Mouse (Mus musculus) T-helper 1 cell (primary cell): ENCODE measurements around the gene Olfr1428.
"Not testable (repeated sequence)": the region's sequence is repeated elsewhere in the genome, so short reads cannot be mapped to it uniquely, and the experiment has no call there.

ENCODE experiments used
- in situ Hi-C: fragments of 300-600 bp; cut with MboI, MseI; formaldehyde crosslinking; loops from one replicate; pipeline ENCODE4 v1.15.1; 2025; ENCODE audit warnings: high pct_unique_total_duplicates

The Olfr1428 gene

GRCm38 (mm10) chr19:12115797-12116196, at the start of gene Olfr1428:
Gene Olfr1428, minus strand, starts transcription at chr19:12115897.
- in situ Hi-C loops, result no loop called here

- in situ Hi-C loops, result no loop called here
These were observed 29.8 kb upstream of the Olfr1428 start for GRCm38 (mm10) chr19:12145452-12145851.

GRCm38 (mm10) chr19:12143356-12143755, 27.7 kb upstream of the Olfr1428 start:
- in situ Hi-C loops, result no loop called here

- in situ Hi-C loops, result loop anchor here (10.0 kb wide), 1 partner anchor 281 kb away; the partner anchor contains the start of gene Olfr1441
These were observed 18.6 kb upstream of the Olfr1428 start for GRCm38 (mm10) chr19:12134289-12134688.

- in situ Hi-C loops, result no loop called here
These were observed 7.4 kb upstream of the Olfr1428 start, which contains the start of gene Olfr76 for GRCm38 (mm10) chr19:12123103-12123502. Gene Olfr76, minus strand, starts transcription at chr19:12123203.

GRCm38 (mm10) chr19:12116464-12116863, 767 bp upstream of the Olfr1428 start:
- in situ Hi-C loops, result no loop called here

- in situ Hi-C loops, result no loop called here
These were observed 1.9 kb downstream of the Olfr1428 start for GRCm38 (mm10) chr19:12113807-12114206.

GRCm38 (mm10) chr19:12104541-12104940, 11.2 kb downstream of the Olfr1428 start:
- in situ Hi-C loops, result no loop called here

GRCm38 (mm10) chr19:12103234-12103633, 12.5 kb downstream of the Olfr1428 start, which contains the start of gene Olfr1427:
Gene Olfr1427, minus strand, starts transcription at chr19:12103334.
- in situ Hi-C loops, result no loop called here

- in situ Hi-C loops, result no loop called here
These were observed 23.8 kb downstream of the Olfr1428 start, which contains the start of gene Olfr1426 for GRCm38 (mm10) chr19:12091913-12092312. Gene Olfr1426, minus strand, starts transcription at chr19:12092013.

- in situ Hi-C loops, result not testable (repeated sequence)
These were observed 38.1 kb downstream of the Olfr1428 start, which contains the start of gene Olfr1425 for GRCm38 (mm10) chr19:12077631-12078030. Gene Olfr1425, minus strand, starts transcription at chr19:12077731.

GRCm38 (mm10) chr19:12069546-12069945, 46.2 kb downstream of the Olfr1428 start:
- in situ Hi-C loops, result not testable (repeated sequence)

GRCm38 (mm10) chr19:12067806-12068205, 47.9 kb downstream of the Olfr1428 start:
- in situ Hi-C loops, result not testable (repeated sequence)

- in situ Hi-C loops, result not testable (repeated sequence)
These were observed 53.1 kb downstream of the Olfr1428 start, which contains the start of gene Olfr1424 for GRCm38 (mm10) chr19:12062582-12062981. Gene Olfr1424, minus strand, starts transcription at chr19:12062682.
